Mouse (Mus musculus) embryonic facial prominence, embryonic 11.5 days (tissue): Measurements from ENCODE around the gene Mapkapk5. TPM values are rescaled to one million over a fixed set of nuclear protein-coding genes. Genes with fewer than 3 reads are reported as not detected.

Source experiments
- ATAC-seq: fragments of 200-750 bp; cut with Nextera tagmentation; replicated peaks from 2 replicates; pipeline ENCODE4 v1.8.0; 2017; ENCODE audit warnings: low read depth; ENCODE audit not compliant: insufficient number of reproducible peaks, low FRiP score, low TSS enrichment
- DNase-seq: peaks from one replicate; pipeline ENCODE4 v3.0.0-alpha.2; 2015; ENCODE audit warnings: low spot score
- H3K27ac ChIP-seq: fragments of 300-500 bp; sonication (generic); replicated peaks from 2 replicates; pipeline ENCODE4 v1.5.1; 2014; ENCODE audit warnings: mild to moderate bottlenecking, low read depth, low read length, control low read depth
- H3K27me3 ChIP-seq: fragments of 300-500 bp; sonication (generic); 2 replicates; pipeline ENCODE4 v1.6.1; 2014; ENCODE audit warnings: mild to moderate bottlenecking, low read length, moderate library complexity, mixed read lengths; ENCODE audit not compliant: control insufficient read depth, insufficient read depth
- H3K36me3 ChIP-seq: fragments of 300-500 bp; sonication (generic); replicated peaks from 2 replicates; pipeline ENCODE4 v1.6.1; 2014; ENCODE audit warnings: low read depth, mild to moderate bottlenecking, low read length, moderate library complexity, mixed read lengths; ENCODE audit not compliant: control insufficient read depth, insufficient read depth
- H3K4me1 ChIP-seq: fragments of 300-500 bp; sonication (generic); 2 replicates; pipeline ENCODE4 v1.6.1; 2014; ENCODE audit warnings: low read length, mixed read lengths; ENCODE audit not compliant: control insufficient read depth, insufficient read depth
- H3K4me2 ChIP-seq: fragments of 300-500 bp; sonication (generic); 2 replicates; pipeline ENCODE4 v1.6.1; 2014; ENCODE audit warnings: low read depth, mild to moderate bottlenecking, control low read depth, low read length, moderate library complexity
- H3K4me3 ChIP-seq: fragments of 300-500 bp; sonication (generic); 2 replicates; pipeline ENCODE4 v1.5.1; 2014; ENCODE audit warnings: low read depth, low read length, control low read depth
- H3K9ac ChIP-seq: fragments of 300-500 bp; sonication (generic); replicated peaks from 2 replicates; pipeline ENCODE4 v1.6.1; 2014; ENCODE audit warnings: mild to moderate bottlenecking, control low read depth, low read length
- H3K9me3 ChIP-seq: fragments of 300-500 bp; sonication (generic); replicated peaks from 2 replicates; pipeline ENCODE4 v1.6.1; 2016; ENCODE audit warnings: mild to moderate bottlenecking, low read length, inconsistent platforms, mixed read lengths; ENCODE audit not compliant: control insufficient read depth
- WGBS: fragments of 180-500 bp; shearing (Covaris S2); extraction: QIAGEN DNeasy Blood & Tissue Kit; methylation state at CpG from one replicate; pipeline ENCODE4 v1.1.7; 2014; 5-methylcytosine and 5-hydroxymethylcytosine counted together
- polyA plus RNA-seq: library from polyadenylated mRNA; unstranded; fragments of >200 nt; fragmentation: Nextera tagmentation; extraction: Ambion mirVana; gene quantifications from 2 replicates; pipeline ENCODE4 v1.2.1, GENCODE M21; 2014

The Mapkapk5 gene
- polyA plus RNA-seq, 1 experiment from 2014 or later = 57.1 TPM

GRCm38 (mm10) chr5:121589928-121590327 lies 44.2 kb upstream of the Mapkapk5 start:
- no peak for ATAC-seq
- H3K4me2 ChIP-seq = no peak overlapping the region
- 84% methylated on average over 6 of the region's 6 CpGs for WGBS

DNA sequence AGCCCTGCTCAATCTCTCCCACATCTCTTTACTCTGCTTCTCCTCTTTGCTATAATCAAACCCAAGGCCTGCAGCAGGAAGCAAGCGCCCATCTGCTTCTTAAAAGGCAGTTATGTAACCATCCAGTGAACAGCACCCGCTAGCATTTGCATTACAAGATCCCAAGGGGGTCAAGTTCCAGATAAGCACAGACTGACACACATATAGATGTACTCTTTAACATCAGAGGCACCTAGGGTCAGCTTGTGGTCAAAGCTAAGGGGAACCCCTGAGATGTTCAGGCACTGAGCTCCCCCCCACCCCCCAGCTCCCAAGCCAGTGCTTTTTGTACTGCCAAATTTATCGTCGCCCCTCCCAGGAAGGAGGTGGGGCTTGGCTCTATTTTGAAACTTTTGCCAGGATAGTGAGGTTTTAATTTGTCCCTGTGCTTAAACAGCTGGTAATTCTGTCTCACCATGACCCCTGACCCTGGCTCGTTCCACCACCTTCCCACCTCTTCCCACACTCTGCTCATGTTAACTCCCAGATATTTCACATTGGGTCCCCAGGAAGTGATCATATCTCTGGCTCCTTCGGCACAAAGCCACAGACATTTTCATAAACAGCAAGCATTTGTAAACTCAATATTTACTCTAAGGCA lies 40.8 kb upstream of the Mapkapk5 start:
- H3K4me1 ChIP-seq = no peaks in the 10 kb centered on the region; the same call in 1 of the 2 replicates
- H3K4me3 ChIP-seq = no peak overlapping the region
- no peaks in the 10 kb centered on the region for H3K9me3 ChIP-seq
- no peaks in the 10 kb centered on the region for H3K36me3 ChIP-seq
- no peaks in the 10 kb centered on the region for H3K27me3 ChIP-seq
- H3K4me2 ChIP-seq = no peak overlapping the region
- no peak overlapping the region for H3K27ac ChIP-seq
- H3K9ac ChIP-seq = no peak overlapping the region
- DNase-seq = no peak
- WGBS = 71% methylated on average over 6 of the region's 6 CpGs
- ATAC-seq = no peak

More at GRCm38 (mm10) chr5:121589928-121590327, 44.2 kb upstream of the Mapkapk5 start:
- DNase-seq = no peak
- Histone ChIP-seq H3K4me3 (no peak overlapping the region), H3K36me3 (no peaks in the 10 kb centered on the region), H3K4me1 (no peaks in the 10 kb centered on the region), H3K27me3 (no peaks in the 10 kb centered on the region), H3K27ac (no peak overlapping the region), H3K9me3 (no peaks in the 10 kb centered on the region), H3K9ac (no peak overlapping the region)

GRCm38 (mm10) chr5:121585699-121586098 lies 40.0 kb upstream of the Mapkapk5 start:
- Histone ChIP-seq H3K9ac (no peak overlapping the region), H3K9me3 (no peaks in the 10 kb centered on the region), H3K4me1 (no peaks in the 10 kb centered on the region; the same call in 1 of the 2 replicates), H3K4me3 (no peak overlapping the region), H3K4me2 (no peak overlapping the region), H3K36me3 (no peaks in the 10 kb centered on the region), H3K27ac (no peak overlapping the region), H3K27me3 (no peaks in the 10 kb centered on the region)
- WGBS = 79% methylated on average over 5 of the region's 5 CpGs
- no peak for ATAC-seq
- DNase-seq = no peak

DNA sequence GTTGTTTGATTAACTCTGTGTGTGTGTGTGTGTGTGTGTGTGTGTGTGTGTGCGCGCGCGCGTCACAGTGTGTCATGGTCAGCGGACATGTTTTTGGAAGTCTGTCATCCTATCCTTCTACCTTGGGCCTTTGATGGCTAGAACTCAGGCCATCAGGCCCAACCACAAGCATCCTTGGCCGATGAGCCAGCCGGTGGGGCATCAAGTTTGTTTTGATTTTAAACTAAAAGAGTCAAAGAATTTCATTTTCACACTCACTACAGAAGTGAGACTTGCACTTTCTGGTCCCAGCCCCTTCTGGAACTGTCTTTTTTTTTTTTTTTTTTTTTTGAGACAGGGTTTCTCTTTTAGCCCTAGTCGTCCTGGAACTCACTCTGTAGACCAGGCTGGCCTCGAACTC lies 39.3 kb upstream of the Mapkapk5 start:
- no peak overlapping the region for H3K4me2 ChIP-seq
- H3K27me3 ChIP-seq = no peaks in the 10 kb centered on the region
- no peaks in the 10 kb centered on the region for H3K9me3 ChIP-seq
- ATAC-seq (no peak), DNase-seq (no peak)
- H3K4me1 ChIP-seq = no peaks in the 10 kb centered on the region; the same call in 1 of the 2 replicates
- no peak overlapping the region for H3K4me3 ChIP-seq
- whole genome bisulfite sequencing = 93% methylated on average over 10 of the region's 10 CpGs
- H3K9ac ChIP-seq = no peak overlapping the region
- no peak overlapping the region for H3K27ac ChIP-seq
- H3K36me3 ChIP-seq = no peaks in the 10 kb centered on the region

GRCm38 (mm10) chr5:121583765-121584501 lies 38.2 kb upstream of the Mapkapk5 start:
- no peak overlapping the region for H3K4me3 ChIP-seq
- no peaks in the 10 kb centered on the region for H3K9me3 ChIP-seq
- H3K4me2 ChIP-seq = no peak overlapping the region
- no peaks in the 10 kb centered on the region; the same call in 1 of the 2 replicates for H3K36me3 ChIP-seq
- 53% methylated on average over 12 of the region's 12 CpGs for WGBS
- no peak for ATAC-seq
- peak; percentile 26 for DNase-seq
- no peak overlapping the region for H3K27ac ChIP-seq
- H3K4me1 ChIP-seq = no peaks in the 10 kb centered on the region; the same call in 1 of the 2 replicates
- no peak overlapping the region for H3K9ac ChIP-seq
- H3K27me3 ChIP-seq = no peaks in the 10 kb centered on the region

- Histone ChIP-seq H3K36me3 (no peaks in the 10 kb centered on the region; the same call in 1 of the 2 replicates), H3K4me2 (no peak overlapping the region), H3K4me1 (no peaks in the 10 kb centered on the region; the same call in 1 of the 2 replicates), H3K9me3 (no peaks in the 10 kb centered on the region), H3K27ac (no peak overlapping the region), H3K4me3 (no peak overlapping the region), H3K27me3 (no peaks in the 10 kb centered on the region), H3K9ac (no peak overlapping the region)
- WGBS = 94% methylated on average over 8 of the region's 8 CpGs
- ATAC-seq (no peak), DNase-seq (no peak)
Measured at GRCm38 (mm10) chr5:121581945-121582344, 36.2 kb upstream of the Mapkapk5 start.

DNA sequence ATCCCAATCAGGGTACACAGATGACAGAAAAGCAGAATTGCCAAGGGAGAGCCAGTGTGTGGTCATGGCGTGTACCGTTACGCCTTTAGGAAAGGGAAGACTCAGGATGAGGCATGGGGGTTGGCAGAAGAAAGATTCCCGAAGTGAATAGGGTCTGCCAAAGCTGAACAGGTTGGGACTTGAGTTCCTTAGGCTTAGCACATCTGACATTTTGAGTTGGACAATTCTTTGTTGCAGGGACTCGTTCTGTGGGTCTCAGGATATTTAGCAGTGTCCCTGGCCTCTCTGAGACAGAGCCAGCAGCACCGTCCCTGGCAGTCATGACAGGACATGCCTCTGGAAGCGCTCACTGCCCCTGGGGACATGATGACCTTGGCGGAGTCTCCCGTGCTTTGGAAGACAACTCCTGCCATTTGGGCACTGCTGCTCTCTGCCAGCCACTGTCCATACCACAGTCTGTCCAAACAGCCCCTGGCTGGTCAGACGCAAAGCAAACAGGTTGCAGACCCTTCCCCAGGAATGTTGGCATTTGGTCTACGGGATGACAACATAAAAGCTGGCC lies 31.3 kb upstream of the Mapkapk5 start:
- WGBS = 86% methylated on average over 11 of the region's 11 CpGs
- no peak for ATAC-seq
- peaks cover 2% of the 10 kb centered on the region; the same call in 1 of the 2 replicates for H3K36me3 ChIP-seq

GRCm38 (mm10) chr5:121575867-121576266 lies 30.2 kb upstream of the Mapkapk5 start:
- no peaks in the 10 kb centered on the region for H3K27me3 ChIP-seq
- H3K36me3 ChIP-seq = peaks cover 2% of the 10 kb centered on the region; the same call in 1 of the 2 replicates
- no peak for DNase-seq
- 97% methylated on average over 11 of the region's 11 CpGs for WGBS
- ATAC-seq = no peak
- H3K4me2 ChIP-seq = no peak overlapping the region
- no peak overlapping the region for H3K4me3 ChIP-seq
- no peak overlapping the region for H3K27ac ChIP-seq
- no peak overlapping the region for H3K9ac ChIP-seq
- no peaks in the 10 kb centered on the region for H3K4me1 ChIP-seq
- no peaks in the 10 kb centered on the region for H3K9me3 ChIP-seq

More for the DNA sequence above, 31.3 kb upstream of the Mapkapk5 start:
- no peak overlapping the region for H3K4me2 ChIP-seq
- H3K27ac ChIP-seq = no peak overlapping the region
- H3K9ac ChIP-seq = no peak overlapping the region
- H3K9me3 ChIP-seq = no peaks in the 10 kb centered on the region
- no peak overlapping the region for H3K4me3 ChIP-seq
- DNase-seq = no peak
- no peaks in the 10 kb centered on the region for H3K4me1 ChIP-seq
- H3K27me3 ChIP-seq = no peaks in the 10 kb centered on the region
